In genomic region chr13:113701185-113701584, GRCm38 (mm10) we compare ENCODE assay signal across 18 mouse cellular contexts. TPM values are rescaled to one million over a fixed set of nuclear protein-coding genes. Genes with fewer than 3 reads are reported as not detected.
"Had no signal": no experiment of that assay in that cellular context is flagged by ENCODE, and none has a peak within 500 bp of the region (broad histone marks: within the 10 kb centered on the region; RNA-seq: fewer than 3 reads in every experiment).

No protein-coding gene starts in this region.

- H3K27ac ChIP-seq: kidney, postnatal 0 days; limb, embryonic 15.5 days; liver, embryonic 12.5 days; midbrain, embryonic 12.5 days; stomach, embryonic 15.5 days had no signal

- H3K4me3 ChIP-seq: limb, embryonic 15.5 days; liver, embryonic 12.5 days; midbrain, embryonic 12.5 days; stomach, embryonic 15.5 days had no signal

- H3K36me3 ChIP-seq: limb, embryonic 15.5 days; liver, embryonic 12.5 days; midbrain, embryonic 12.5 days; stomach, embryonic 15.5 days had no signal

- H3K27me3 ChIP-seq: limb, embryonic 15.5 days; liver, embryonic 12.5 days; stomach, embryonic 15.5 days had no signal

- H3K9ac ChIP-seq: limb, embryonic 15.5 days; liver, embryonic 12.5 days; lung, embryonic 14.5 days; midbrain, embryonic 12.5 days; stomach, embryonic 15.5 days had no signal

- DNase-seq: kidney, adult 11 months; kidney, adult 9 months; kidney, postnatal 36 days; layer of hippocampus, adult 9-11 months; layer of hippocampus, postnatal 36 days; lung, postnatal 10 days; lung, postnatal 4 days; right cerebral cortex, postnatal 14 days; thymus, adult 2 months; thymus, postnatal 36 days had no signal

- H3K9me3 ChIP-seq: limb, embryonic 15.5 days; midbrain, embryonic 12.5 days; stomach, embryonic 15.5 days had no signal

- ATAC-seq: liver, embryonic 12.5 days had no signal

- H3K4me2 ChIP-seq: limb, embryonic 15.5 days; liver, embryonic 12.5 days; lung, embryonic 14.5 days; midbrain, embryonic 12.5 days; stomach, embryonic 15.5 days had no signal

- H3K4me1 ChIP-seq: limb, embryonic 15.5 days; stomach, embryonic 15.5 days had no signal

RNA-seq across cellular contexts. Expression of gene Hspb3, which starts 37.7 kb away (rescaled TPM):
- polyA plus RNA-seq: kidney, postnatal 0 days; lung, embryonic 14.5 days; midbrain, embryonic 12.5 days; spleen, adult 2 months; testis, adult 2 months had no signal
